Mouse (Mus musculus) small intestine, adult 2 months (tissue): ENCODE data around the gene Immp1l. TPM values are rescaled to one million over a fixed set of nuclear protein-coding genes. Genes with fewer than 3 reads are reported as not detected.

ENCODE experiments used
- H3K27ac ChIP-seq: fragments of 200-500 bp; 2 replicates; pipeline ENCODE4 v1.5.1; 2012; ENCODE audit warnings: low read depth, low read length, control low read depth, inconsistent platforms; ENCODE audit not compliant: insufficient read depth
- H3K27me3 ChIP-seq: fragments of 200-500 bp; 2 replicates; pipeline ENCODE4 v1.6.1; 2012; ENCODE audit warnings: mild to moderate bottlenecking, moderate library complexity, low read length, inconsistent platforms; ENCODE audit not compliant: control insufficient read depth, insufficient read depth
- H3K36me3 ChIP-seq: fragments of 200-500 bp; 2 replicates; pipeline ENCODE4 v1.6.1; 2012; ENCODE audit warnings: mild to moderate bottlenecking, low read length, control low read depth, inconsistent platforms; ENCODE audit not compliant: control insufficient read depth, insufficient read depth
- H3K4me1 ChIP-seq: fragments of 200-500 bp; 2 replicates; pipeline ENCODE4 v1.6.1; 2012; ENCODE audit warnings: low read length, inconsistent platforms, mixed read lengths; ENCODE audit not compliant: control insufficient read depth, insufficient read depth, insufficient read length
- H3K4me3 ChIP-seq: fragments of 200-500 bp; 2 replicates; pipeline ENCODE4 v1.5.1; 2012; ENCODE audit warnings: low read depth, mild to moderate bottlenecking, control low read depth, inconsistent platforms, low read length, moderate library complexity
- CTCF ChIP-seq: fragments of 200-500 bp; IDR thresholded peaks from 2 replicates; pipeline ENCODE4 v1.5.1; 2012; ENCODE audit warnings: low read depth, mild to moderate bottlenecking, control low read depth, inconsistent platforms, low read length, moderate library complexity, mixed read lengths; ENCODE audit not compliant: insufficient replicate concordance, insufficient read length; ENCODE audit errors: extremely low read depth
- POLR2A ChIP-seq: fragments of 200-500 bp; IDR thresholded peaks from 2 replicates; pipeline ENCODE4 v1.6.1; 2012; ENCODE audit warnings: low read depth, mild to moderate bottlenecking, control low read depth, inconsistent platforms, low read length, moderate library complexity
- WGBS: fragments of 180-500 bp; shearing (Covaris S2); methylation state at CpG from one replicate; pipeline ENCODE4 v1.1.7; 2018; 5-methylcytosine and 5-hydroxymethylcytosine counted together
- polyA plus RNA-seq: library from polyadenylated mRNA; depleted of rRNA; stranded (reverse); fragments of >200 nt; gene quantifications from 2 replicates; pipeline ENCODE4 v1.2.3, GENCODE M21; 2012; rRNA removed

The Immp1l gene
- polyA plus RNA-seq, 1 experiment, result 2.8 TPM

DNA sequence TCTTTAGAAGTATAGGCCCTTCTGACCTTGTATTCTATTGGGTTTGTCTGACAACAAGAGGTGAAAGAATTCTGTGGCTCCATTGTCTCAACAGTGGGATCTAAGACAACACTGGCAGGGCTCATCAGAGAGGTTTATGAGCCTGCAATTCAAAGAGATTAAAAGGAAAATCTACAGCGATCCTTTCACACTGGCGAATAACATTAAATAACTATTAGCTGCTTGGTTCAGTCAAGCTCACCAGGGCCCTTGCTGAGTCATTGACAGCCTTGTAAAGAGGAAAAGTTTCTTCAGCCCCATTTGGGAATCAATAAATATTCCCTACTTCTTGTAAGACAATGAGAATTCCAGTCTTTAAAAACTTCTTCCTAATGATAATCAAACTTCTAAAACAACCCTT lies 69.5 kb downstream of the Immp1l start:
- H3K27me3 ChIP-seq, result no peaks in the 10 kb centered on the region
- peaks cover 6% of the 10 kb centered on the region for H3K36me3 ChIP-seq
- no peak overlapping the region for H3K27ac ChIP-seq
- no peaks in the 10 kb centered on the region for H3K4me1 ChIP-seq
- 51% methylated on average over 2 of the region's 2 CpGs for WGBS
- no peak overlapping the region for H3K4me3 ChIP-seq
- no peak for TF ChIP-seq POLR2A
- TF ChIP-seq CTCF, result no peak

DNA sequence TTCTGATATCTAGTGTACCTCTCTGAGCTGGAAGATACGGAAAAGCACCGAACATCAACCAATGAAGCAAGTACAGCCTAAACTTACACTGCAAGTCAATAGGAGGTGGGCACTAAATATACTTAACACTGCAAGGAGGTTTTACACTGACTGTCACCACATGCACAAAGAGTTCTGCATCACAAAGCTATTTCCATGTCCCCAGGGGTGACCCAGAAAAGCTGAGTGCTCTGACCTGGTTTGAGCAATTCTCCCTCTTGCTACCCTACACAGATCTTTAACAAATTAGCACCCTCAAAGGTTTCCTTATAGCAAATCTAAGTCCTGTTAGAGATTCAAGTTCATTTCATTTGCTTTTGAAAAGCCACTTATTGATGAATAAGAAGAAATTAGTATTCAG lies 73.6 kb downstream of the Immp1l start:
- Histone ChIP-seq H3K27ac (no peak overlapping the region), H3K4me3 (no peak overlapping the region), H3K4me1 (no peaks in the 10 kb centered on the region), H3K27me3 (no peaks in the 10 kb centered on the region), H3K36me3 (peaks cover 5% of the 10 kb centered on the region; the same call in 1 of the 2 replicates)
- WGBS, result 100% methylated on average over 2 of the region's 2 CpGs
- no peak for TF ChIP-seq CTCF
- TF ChIP-seq POLR2A, result no peak

DNA sequence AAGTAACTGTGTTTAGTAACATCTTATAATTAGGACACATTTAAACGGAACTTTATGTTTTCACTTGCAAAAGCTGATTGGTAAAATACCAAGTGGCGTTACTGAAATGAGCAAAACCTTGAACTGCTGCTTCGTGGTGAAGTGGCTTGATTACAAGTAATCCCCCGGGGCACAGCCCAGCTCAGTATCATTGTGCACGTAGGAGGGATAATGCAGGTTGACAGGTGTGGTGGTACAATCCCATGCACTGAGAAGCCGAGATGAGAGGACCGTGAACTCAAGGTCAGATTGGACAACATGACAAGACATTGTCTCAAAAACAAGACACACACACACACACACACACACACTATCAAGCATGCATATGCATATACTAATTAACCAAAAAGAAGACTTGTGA lies 80.8 kb downstream of the Immp1l start:
- no peak overlapping the region for H3K4me3 ChIP-seq
- H3K27me3 ChIP-seq, result no peaks in the 10 kb centered on the region
- no peak for TF ChIP-seq CTCF
- TF ChIP-seq POLR2A, result no peak
- H3K4me1 ChIP-seq, result no peaks in the 10 kb centered on the region
- H3K36me3 ChIP-seq, result no peaks in the 10 kb centered on the region
- no peak overlapping the region for H3K27ac ChIP-seq
- WGBS, result 88% methylated on average over 7 of the region's 7 CpGs

DNA sequence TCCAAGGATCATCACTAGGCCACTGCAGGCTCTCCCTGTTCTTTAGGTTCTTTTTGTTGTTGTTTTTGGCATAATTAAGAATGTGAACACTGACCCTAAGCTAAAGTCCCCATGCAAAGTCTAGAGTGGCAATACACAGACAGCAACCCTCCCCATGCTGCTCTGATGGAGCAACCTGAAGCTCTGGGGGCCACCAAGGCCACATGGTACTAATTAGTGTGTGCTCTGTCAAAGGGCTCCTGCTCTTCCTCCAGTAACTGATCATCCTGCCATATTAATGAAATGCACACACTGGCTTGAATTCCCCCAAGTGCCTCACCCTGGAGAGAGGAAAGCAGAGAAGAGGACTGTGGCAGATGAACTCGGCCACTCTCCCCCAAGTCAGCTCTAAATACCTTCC lies 82.7 kb downstream of the Immp1l start:
- WGBS, result 88% methylated on average over 1 of the region's 1 CpGs
- H3K27me3 ChIP-seq, result no peaks in the 10 kb centered on the region

DNA sequence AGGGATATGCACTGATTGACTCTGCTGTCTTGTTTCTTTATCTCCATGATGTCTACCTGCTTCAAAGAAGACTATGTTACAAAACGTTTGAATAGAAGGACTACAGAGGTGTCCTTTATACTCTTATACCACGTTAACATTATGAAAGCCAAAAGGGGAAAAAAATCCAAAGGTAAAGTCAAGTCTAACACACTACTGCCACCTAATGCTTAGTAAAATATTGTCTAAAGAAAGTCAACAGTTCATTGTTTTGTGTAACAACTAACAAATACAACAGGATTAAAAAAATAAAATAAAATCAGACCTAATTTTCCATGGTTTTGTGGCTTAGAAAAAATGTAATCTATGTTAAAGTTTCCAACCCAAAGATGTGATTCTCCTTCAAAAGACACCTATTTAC lies 83.6 kb downstream of the Immp1l start:
- Histone ChIP-seq H3K4me3 (no peak overlapping the region), H3K4me1 (no peaks in the 10 kb centered on the region), H3K36me3 (no peaks in the 10 kb centered on the region), H3K27me3 (no peaks in the 10 kb centered on the region), H3K27ac (no peak overlapping the region)
- WGBS, result 20% methylated on average over 2 of the region's 2 CpGs
- TF ChIP-seq POLR2A, result no peak
- no peak for TF ChIP-seq CTCF

More for the DNA sequence above, 82.7 kb downstream of the Immp1l start:
- H3K27ac ChIP-seq, result no peak overlapping the region
- no peak for TF ChIP-seq POLR2A
- TF ChIP-seq CTCF, result no peak
- H3K4me1 ChIP-seq, result no peaks in the 10 kb centered on the region
- no peak overlapping the region for H3K4me3 ChIP-seq
- H3K36me3 ChIP-seq, result no peaks in the 10 kb centered on the region

DNA sequence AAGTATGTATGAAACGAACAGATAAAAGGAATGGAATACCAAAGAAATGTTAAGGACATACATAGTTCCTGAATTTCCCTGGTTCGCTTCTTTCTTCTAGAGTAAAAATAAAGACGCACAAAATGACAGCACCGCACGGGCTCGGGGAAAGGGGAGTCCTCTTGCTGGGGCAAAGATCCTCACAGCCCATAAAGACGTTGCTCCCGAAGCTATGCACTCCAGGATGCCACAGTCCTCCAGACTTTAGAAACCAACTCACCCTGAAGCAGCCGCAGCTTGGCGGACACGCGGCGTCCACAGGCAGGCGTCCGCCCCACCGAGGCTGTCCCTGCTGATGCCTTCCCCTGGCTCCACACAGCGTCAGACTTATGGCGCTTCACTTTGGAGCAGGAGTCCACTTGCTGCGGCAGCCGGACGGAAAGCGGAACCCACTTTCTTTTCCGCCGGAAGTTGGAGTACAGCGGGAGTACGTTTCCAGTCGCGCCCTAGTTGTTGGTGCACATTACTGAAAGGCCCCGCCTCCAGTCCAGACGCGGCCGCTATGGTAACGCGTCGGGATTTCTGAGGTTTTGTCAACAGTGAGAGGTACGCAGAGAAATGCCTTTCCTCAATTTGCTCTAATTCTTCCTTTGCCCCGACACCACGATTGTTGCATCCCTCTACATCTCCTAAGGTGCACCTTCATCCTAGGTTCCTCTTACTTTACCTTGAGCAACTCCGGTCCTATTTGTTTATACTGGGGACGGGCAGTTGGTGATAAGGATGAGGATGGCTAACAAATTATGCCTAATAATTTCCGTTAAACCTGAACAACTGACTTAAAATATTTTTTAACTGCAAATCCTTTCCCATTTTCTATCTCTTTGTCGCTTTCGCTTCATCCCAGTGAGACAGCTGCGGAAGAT lies 98.6 kb downstream of the Immp1l start, which contains the start of gene Dnajc24:
Dnajc24 (minus strand) TSS at position 715 of the 905 bp plus-strand sequence.
- H3K4me1 ChIP-seq, result no peaks in the 10 kb centered on the region
- H3K27ac ChIP-seq, result peak within 1 kb of the TSS; percentile 17; the same call in 1 of the 2 replicates
- WGBS, result 1% methylated on average over 44 of the region's 44 CpGs

DNA sequence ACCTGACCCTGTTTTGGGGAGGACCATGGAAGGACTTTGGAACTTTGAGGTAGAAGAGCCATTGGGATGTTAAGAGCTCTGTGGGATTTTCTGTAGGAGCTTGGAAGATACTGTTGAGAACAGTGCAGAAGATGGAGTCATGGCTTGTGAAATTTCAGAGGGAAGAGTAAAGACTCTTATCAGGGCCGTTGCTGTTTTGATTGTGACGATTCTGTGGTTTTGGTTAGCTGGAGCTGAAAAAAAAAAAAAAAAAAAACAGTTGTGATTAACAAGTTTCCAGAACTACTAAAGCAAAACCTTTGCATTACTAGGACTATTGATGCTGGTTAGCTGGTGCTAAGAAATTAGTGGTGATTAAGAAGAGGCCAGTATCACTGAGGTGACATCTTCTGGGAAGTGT lies 104.0 kb downstream of the Immp1l start:
- Histone ChIP-seq H3K27me3 (no peaks in the 10 kb centered on the region), H3K4me3 (no peak overlapping the region), H3K36me3 (no peaks in the 10 kb centered on the region), H3K27ac (no peak overlapping the region), H3K4me1 (no peaks in the 10 kb centered on the region)
- 62% methylated on average over 2 of the region's 2 CpGs for WGBS
- TF ChIP-seq POLR2A (no peak), CTCF (no peak)

More for the DNA sequence above, 98.6 kb downstream of the Immp1l start, which contains the start of gene Dnajc24:
- Histone ChIP-seq H3K27me3 (no peaks in the 10 kb centered on the region), H3K4me3 (peak within 1 kb of the TSS; percentile 84), H3K36me3 (no peaks in the 10 kb centered on the region)
- TF ChIP-seq POLR2A (peak; percentile 56; the same call in 1 of the 2 replicates), CTCF (no peak)

Other genes starting within 250 kb of the Immp1l start
- gene Pax6, start 235.7 kb upstream of the Immp1l start, polyA plus RNA-seq, result 1.2 and 2.6 TPM in 2 replicates
- gene Elp4, start 74 bp upstream of the Immp1l start, polyA plus RNA-seq, result 0.61 and 1.7 TPM in 2 replicates
- gene Dnajc24, start 98.9 kb downstream of the Immp1l start, polyA plus RNA-seq, result 4.3 and 5.1 TPM in 2 replicates